Mouse (Mus musculus): ENCODE data around the gene Slc26a6. TPM values are rescaled to one million over a fixed set of nuclear protein-coding genes. Genes with fewer than 3 reads are reported as not detected.
A peak's percentile ranks its signal among the peaks of the same experiment; 100 is the strongest.

Gene Slc26a6
- polyA plus RNA-seq, 2 experiments from 2014 or later = 6.0 to 9.3 TPM

- ATAC-seq = no peak
Measured at GRCm38 (mm10) chr9:108847374-108847773, 5.7 kb upstream of the Slc26a6 start.

- ATAC-seq = no peak
Measured at GRCm38 (mm10) chr9:108848419-108848818, 4.7 kb upstream of the Slc26a6 start.

GRCm38 (mm10) chr9:108853635-108854240, 655 bp downstream of the Slc26a6 start:
- ATAC-seq = peak; percentile 97

- peak; percentile 61 for ATAC-seq
Measured at GRCm38 (mm10) chr9:108854241-108854696, 1.2 kb downstream of the Slc26a6 start.

GRCm38 (mm10) chr9:108855335-108855734, 2.3 kb downstream of the Slc26a6 start:
- ATAC-seq = no peak

GRCm38 (mm10) chr9:108858792-108859527, 5.9 kb downstream of the Slc26a6 start:
- no peak for ATAC-seq

GRCm38 (mm10) chr9:108912308-108912707, 59.2 kb downstream of the Slc26a6 start:
- ATAC-seq = no peak

- ATAC-seq = no peak
Measured at GRCm38 (mm10) chr9:108913161-108913560, 60.1 kb downstream of the Slc26a6 start.

GRCm38 (mm10) chr9:108913621-108914020, 60.5 kb downstream of the Slc26a6 start:
- no peak for ATAC-seq

GRCm38 (mm10) chr9:108914491-108914890, 61.4 kb downstream of the Slc26a6 start, which contains the start of gene Tmem89:
Gene Tmem89 (plus strand): TSS chr9:108914619.
- no peak for ATAC-seq

GRCm38 (mm10) chr9:108925897-108926296, 72.8 kb downstream of the Slc26a6 start:
- ATAC-seq = no peak

GRCm38 (mm10) chr9:108928424-108928823, 75.3 kb downstream of the Slc26a6 start:
- ATAC-seq = no peak

- ATAC-seq = no peak
Measured at GRCm38 (mm10) chr9:108935991-108936390, 82.9 kb downstream of the Slc26a6 start.

GRCm38 (mm10) chr9:108936418-108937364, 83.6 kb downstream of the Slc26a6 start, which contains the start of gene Uqcrc1:
Gene Uqcrc1 (plus strand): TSS chr9:108936633.
- ATAC-seq = peak; percentile 91

- no peak for ATAC-seq
Measured at GRCm38 (mm10) chr9:108945111-108945510, 92.0 kb downstream of the Slc26a6 start.

- ATAC-seq = no peak
Measured at GRCm38 (mm10) chr9:108945608-108946007, 92.5 kb downstream of the Slc26a6 start.

- ATAC-seq = no peak
Measured at GRCm38 (mm10) chr9:108949231-108949966, 96.3 kb downstream of the Slc26a6 start.

- ATAC-seq = no peak
Measured at GRCm38 (mm10) chr9:108949967-108950728, 97.1 kb downstream of the Slc26a6 start.

GRCm38 (mm10) chr9:108953081-108953636, 100.1 kb downstream of the Slc26a6 start, which contains the start of gene Col7a1:
Gene Col7a1 (plus strand): TSS chr9:108953586.
- ATAC-seq = no peak

- ATAC-seq = no peak
Measured at GRCm38 (mm10) chr9:108955241-108955640, 102.2 kb downstream of the Slc26a6 start.

- ATAC-seq = no peak
Measured at GRCm38 (mm10) chr9:108955846-108956245, 102.8 kb downstream of the Slc26a6 start.
